Mouse (Mus musculus) layer of hippocampus, adult 2 months (tissue): ENCODE data around the gene Gdpgp1. TPM values are rescaled to one million over a fixed set of nuclear protein-coding genes. Genes with fewer than 3 reads are reported as not detected.

ENCODE experiments used
- DNase-seq, 2 experiments: peaks; one replicate each; pipeline ENCODE4 v3.0.0; 2022; ENCODE audit warnings: low spot score in 2 of 2
- H3K27ac ChIP-seq: fragments of 200-600 bp; 2 replicates; pipeline ENCODE4 v1.8.1; 2022
- H3K4me3 ChIP-seq: fragments of 200-600 bp; 2 replicates; pipeline ENCODE4 v1.8.1; 2022; ENCODE audit warnings: mild to moderate bottlenecking
- CTCF ChIP-seq: fragments of 200-600 bp; conservative IDR thresholded peaks from 2 replicates; pipeline ENCODE4 v1.8.1; 2022; ENCODE audit warnings: antibody characterized with exemption, mild to moderate bottlenecking, moderate library complexity
- total RNA-seq, 2 experiments: library from RNA; stranded (reverse); gene quantifications; 2 replicates each; pipeline ENCODE4 v1.2.3; 2021

Gene Gdpgp1
- total RNA-seq, 2 experiments from 2014 or later = 6.1 to 6.8 TPM

- Histone ChIP-seq H3K27ac (peak overlapping the region; percentile 76), H3K4me3 (peak overlapping the region; percentile 9; the same call in 1 of the 2 replicates)
- no peak for TF ChIP-seq CTCF
- no peak for DNase-seq
These were observed 30.7 kb upstream of the Gdpgp1 start for GRCm38 (mm10) chr7:80201888-80202540.

- no peak for DNase-seq
- TF ChIP-seq CTCF = no peak
- Histone ChIP-seq H3K4me3 (no peak overlapping the region), H3K27ac (peak overlapping the region; percentile 33; the same call in 1 of the 2 replicates)
These were observed 29.7 kb upstream of the Gdpgp1 start for GRCm38 (mm10) chr7:80202961-80203360.

GRCm38 (mm10) chr7:80203638-80204096 lies 29.0 kb upstream of the Gdpgp1 start:
- Histone ChIP-seq H3K4me3 (no peak overlapping the region), H3K27ac (peak overlapping the region; percentile 23; the same call in 1 of the 2 replicates)
- DNase-seq = no peak
- TF ChIP-seq CTCF = no peak

- DNase-seq = no peak
- TF ChIP-seq CTCF = no peak
- Histone ChIP-seq H3K27ac (no peak overlapping the region), H3K4me3 (no peak overlapping the region)
These were observed 28.3 kb upstream of the Gdpgp1 start for GRCm38 (mm10) chr7:80204362-80204761.

GRCm38 (mm10) chr7:80204961-80205360 lies 27.7 kb upstream of the Gdpgp1 start:
- Histone ChIP-seq H3K27ac (no peak overlapping the region), H3K4me3 (no peak overlapping the region)
- no peak for TF ChIP-seq CTCF
- DNase-seq = no peak

DNA sequence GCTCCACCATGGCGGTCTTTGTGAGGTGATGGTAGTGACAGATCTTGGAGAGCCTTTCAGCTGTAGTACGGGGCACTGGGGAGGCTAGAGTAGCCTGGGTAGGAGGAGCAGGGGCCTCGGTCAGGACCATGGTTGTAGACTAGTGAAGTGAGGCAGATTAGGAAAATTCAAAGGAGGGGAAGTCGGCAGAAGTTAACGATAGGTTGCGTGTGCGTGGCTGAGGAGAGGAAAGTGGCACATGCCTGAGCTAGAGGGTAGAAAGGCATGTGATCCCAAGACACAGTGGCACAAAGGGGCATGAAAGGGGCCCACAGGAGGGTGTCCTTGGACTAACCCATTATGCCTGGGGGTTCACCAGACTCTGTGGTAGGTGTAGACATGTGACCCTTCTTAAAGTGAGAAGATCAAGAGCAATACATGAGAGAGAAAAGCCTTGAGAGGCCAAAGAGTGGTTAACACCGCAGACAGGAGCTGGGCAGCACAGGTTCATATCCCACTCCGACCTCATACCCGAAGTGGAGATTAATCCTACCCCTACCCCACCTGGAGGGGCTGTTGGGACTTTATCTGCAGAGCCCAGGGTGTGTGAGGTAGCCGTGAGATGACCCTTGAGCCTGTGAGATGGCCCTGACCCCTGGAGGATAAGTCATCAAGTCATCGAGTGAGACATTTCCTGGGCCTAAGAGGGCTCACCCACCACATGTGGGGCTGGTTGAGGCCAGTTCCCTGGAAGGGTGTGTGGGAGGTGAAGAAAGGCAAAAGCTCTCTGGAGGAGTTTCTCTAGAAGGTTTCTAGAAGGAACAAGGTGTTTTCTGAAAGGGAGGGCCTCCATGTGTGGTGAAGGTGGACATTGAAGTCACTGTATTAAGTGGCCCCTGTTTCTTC lies 26.7 kb upstream of the Gdpgp1 start:
- H3K4me3 ChIP-seq = no peak overlapping the region
- no peak overlapping the region for H3K27ac ChIP-seq
- DNase-seq = no peak
- no peak for TF ChIP-seq CTCF

GRCm38 (mm10) chr7:80207314-80207731 lies 25.3 kb upstream of the Gdpgp1 start:
- TF ChIP-seq CTCF = no peak
- no peak for DNase-seq

DNA sequence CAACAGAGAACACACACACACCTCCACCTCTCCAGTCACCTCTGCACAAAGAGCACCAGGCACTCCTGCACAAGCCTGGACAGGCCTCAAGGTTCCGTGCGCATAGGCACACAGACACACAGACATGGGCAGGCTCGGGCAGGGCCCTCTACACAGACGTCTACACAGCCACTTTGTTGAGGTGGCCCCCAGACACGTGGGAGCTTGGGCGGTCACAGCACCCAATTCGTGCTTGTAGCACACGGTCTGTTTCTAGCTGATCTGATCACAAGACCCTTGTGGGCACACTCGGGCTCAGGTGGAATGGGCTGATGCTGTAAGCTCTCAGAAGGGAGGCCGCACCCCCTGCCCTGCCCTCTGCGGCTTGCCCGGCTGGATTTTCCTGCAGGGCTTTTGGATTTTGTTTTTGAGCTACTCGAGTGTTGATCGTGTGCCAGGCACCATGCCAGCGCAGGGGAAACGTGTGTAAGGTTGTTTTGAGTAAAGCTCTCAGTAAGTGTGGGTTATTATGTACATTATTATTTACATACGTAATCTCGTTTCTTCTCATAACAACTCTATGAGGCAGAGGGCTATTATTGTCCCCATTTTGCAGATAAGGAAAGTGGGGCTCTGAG lies 24.5 kb upstream of the Gdpgp1 start:
- Histone ChIP-seq H3K4me3 (no peak overlapping the region), H3K27ac (peak overlapping the region; percentile 46; the same call in 1 of the 2 replicates)
- no peak for DNase-seq
- no peak for TF ChIP-seq CTCF

More at GRCm38 (mm10) chr7:80207314-80207731, 25.3 kb upstream of the Gdpgp1 start:
- no peak overlapping the region for H3K27ac ChIP-seq
- no peak overlapping the region for H3K4me3 ChIP-seq

GRCm38 (mm10) chr7:80208738-80209430 lies 23.8 kb upstream of the Gdpgp1 start:
- no peak for DNase-seq
- H3K27ac ChIP-seq = peak overlapping the region; percentile 46; the same call in 1 of the 2 replicates
- H3K4me3 ChIP-seq = no peak overlapping the region
- no peak for TF ChIP-seq CTCF

DNA sequence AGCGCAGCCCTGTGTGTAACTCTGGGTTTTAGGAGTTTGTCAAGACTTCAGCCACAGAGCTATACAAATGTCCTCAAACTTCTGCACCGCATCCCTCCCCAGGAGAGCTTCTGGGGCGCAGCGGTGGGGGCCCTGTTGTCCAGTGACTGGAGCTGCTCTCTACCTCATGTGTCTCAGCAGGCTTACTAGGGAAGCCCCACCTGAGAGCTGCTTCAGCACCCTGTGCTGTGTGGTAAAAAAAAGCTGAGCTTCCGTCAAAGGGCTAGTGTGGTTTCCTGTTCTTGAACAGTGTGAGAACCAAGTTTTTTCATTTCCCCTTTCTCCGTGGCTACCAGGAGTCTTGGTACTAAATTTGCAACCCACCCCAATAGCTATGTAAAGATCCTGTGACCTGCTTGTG lies 23.0 kb upstream of the Gdpgp1 start:
- DNase-seq = no peak
- Histone ChIP-seq H3K4me3 (no peak overlapping the region), H3K27ac (peak overlapping the region; percentile 46; the same call in 1 of the 2 replicates)
- no peak for TF ChIP-seq CTCF

- H3K4me3 ChIP-seq = no peak overlapping the region
- H3K27ac ChIP-seq = no peak overlapping the region
- no peak for DNase-seq
- no peak for TF ChIP-seq CTCF
These were observed 21.7 kb upstream of the Gdpgp1 start for GRCm38 (mm10) chr7:80210982-80211381.

- Histone ChIP-seq H3K4me3 (no peak overlapping the region), H3K27ac (no peak overlapping the region)
- TF ChIP-seq CTCF = no peak
- no peak for DNase-seq
These were observed 19.1 kb upstream of the Gdpgp1 start for GRCm38 (mm10) chr7:80213604-80214003.
